8 mouse cellular contexts compared by ENCODE assay signal in genomic region chr9:42263709-42264111, GRCm38 (mm10). TPM values are rescaled to one million over a fixed set of nuclear protein-coding genes. Genes with fewer than 3 reads are reported as not detected.
A peak's percentile ranks its signal among the peaks of the same experiment; 100 is the strongest.
DNase-seq lines count a peak whose midpoint lies in the region; ATAC-seq and TF ChIP-seq lines count a peak whose summit lies in the region.

No protein-coding gene starts in this region.

- no peak for TF ChIP-seq CTCF in C2C12 (IDR thresholded peaks at IDR 0.05; ENCODE audit: control insufficient read depth, insufficient read depth, insufficient read length)

- H3K27ac ChIP-seq in limb, embryonic 14.5 days (replicated peaks; ENCODE audit: low read depth, low read length): peak overlapping the region; percentile 58; the same call in 1 of the 2 replicates

- H3ac ChIP-seq in C2C12 (ENCODE audit: control insufficient read depth, insufficient read length, low read depth): peak overlapping the region; percentile 70

- peaks cover 4% of the 10 kb centered on the region for H3K27me3 ChIP-seq in C2C12 (ENCODE audit: control insufficient read depth, insufficient read depth, insufficient read length)
- H3K27me3 ChIP-seq in limb, embryonic 14.5 days (ENCODE audit: control insufficient read depth, insufficient read depth, low read length): no peaks in the 10 kb centered on the region

- peaks cover 13% of the 10 kb centered on the region for H3K79me3 ChIP-seq in C2C12 (ENCODE audit: low read depth)

- DNase-seq in heart, adult 8-10 months (ENCODE audit: low spot score): peak; percentile 15
- DNase-seq in heart, adult 11 months: no peak
- DNase-seq in ZHBTc4 (ENCODE audit: low read depth, low spot score): peak; percentile 34
- DNase-seq in limb, embryonic 14.5 days (ENCODE audit: low spot score): peak; percentile 26
- DNase-seq in naive thymus-derived CD4-positive, alpha-beta T cell, adult 2 months (ENCODE audit: low read depth): peak; percentile 57
- DNase-seq in ovary, adult 18-20 months (ENCODE audit: low spot score): no peak

- peak; percentile 6; the same call in 1 of the 2 replicates for ATAC-seq in granulocyte monocyte progenitor cell, adult 5-6 weeks (replicated peaks; ENCODE audit: poor library complexity, severe bottlenecking)
- ATAC-seq in limb, embryonic 14.5 days (ENCODE audit: low FRiP score, low read depth): peak; percentile 17

- H3K4me1 ChIP-seq in limb, embryonic 14.5 days (ENCODE audit: control insufficient read depth, insufficient read depth, low read length): peaks cover 17% of the 10 kb centered on the region

- peak overlapping the region; percentile 67 for H3K4me2 ChIP-seq in limb, embryonic 14.5 days (replicated peaks; ENCODE audit: low read depth, low read length, severe bottlenecking)

- peaks cover 31% of the 10 kb centered on the region for H3K79me2 ChIP-seq in C2C12 (ENCODE audit: control insufficient read depth, insufficient read depth)

- no peaks in the 10 kb centered on the region for H3K9me3 ChIP-seq in limb, embryonic 14.5 days (ENCODE audit: control insufficient read depth, low read length)

- H3K36me3 ChIP-seq in C2C12 (ENCODE audit: control insufficient read depth, insufficient read depth): no peaks in the 10 kb centered on the region
- H3K36me3 ChIP-seq in limb, embryonic 14.5 days (ENCODE audit: control insufficient read depth, insufficient read depth, low read length): peaks cover 14% of the 10 kb centered on the region

- TF ChIP-seq POLR2A in limb, embryonic 14.5 days (IDR thresholded peaks at IDR 0.05; ENCODE audit: borderline replicate concordance, extremely low read depth, insufficient read depth, insufficient read length): no peak

- WGBS in limb, embryonic 14.5 days: 0% methylated on average over 12 of the region's 18 CpGs

- peak overlapping the region; percentile 83 for H3K9ac ChIP-seq in limb, embryonic 14.5 days (ENCODE audit: low read depth, low read length, severe bottlenecking)

- peak overlapping the region; percentile 52 for H3K4me3 ChIP-seq in C2C12 (ENCODE audit: insufficient read depth, poor library complexity, severe bottlenecking)
- H3K4me3 ChIP-seq in limb, embryonic 14.5 days (replicated peaks; ENCODE audit: low read length): peak overlapping the region; percentile 79

TF ChIP-seq in C2C12, 6 proteins besides CTCF, POLR2A, EP300 and RAD21:
- TF ChIP-seq MYOG (IDR thresholded peaks at IDR 0.05; ENCODE audit: control insufficient read depth, extremely low read depth, insufficient read length) (no peak), USF1 (IDR thresholded peaks at IDR 0.05; ENCODE audit: low read depth) (no peak), CEBPB (IDR thresholded peaks at IDR 0.05; ENCODE audit: low read depth) (no peak), FOSL1 (IDR thresholded peaks at IDR 0.05; ENCODE audit: insufficient read depth, low read length, poor library complexity, severe bottlenecking) (no peak), MAX (IDR thresholded peaks at IDR 0.05) (no peak), MYOD1 (IDR thresholded peaks at IDR 0.05; ENCODE audit: control insufficient read depth, insufficient read length, low read depth) (no peak)

RNA-seq across cellular contexts. Expression of gene Sc5d, which starts 0.3 kb away (rescaled TPM):
- total RNA-seq in heart, adult 8-10 months (2022): 10 to 100 TPM; 16.9 to 20.1 (median 19.2) TPM
- polyA plus RNA-seq in C2C12 (2012; fragmentation: generic; extraction: Trizol): 17.1 TPM
- 12.3 and 14.4 TPM in 2 replicates for total RNA-seq in granulocyte monocyte progenitor cell, adult 5-6 weeks (2014; fragmentation: Nextera tagmentation)
- 20.1 and 29.9 TPM in 2 replicates for total RNA-seq in granulocyte monocyte progenitor cell, adult 5-6 weeks (2017)
- polyA plus RNA-seq in limb, embryonic 14.5 days (2012; rRNA removed): 38.3 and 51.0 TPM in 2 replicates
- polyA plus RNA-seq in limb, embryonic 14.5 days (2014; fragmentation: Nextera tagmentation; extraction: Ambion mirVana): 41.2 and 46.4 TPM in 2 replicates

Comparison
In these comparisons a context has a peak if more than half of its experiments do, and no peak if none do; other contexts are left out.
1. DNase-seq: peak in heart, adult 8-10 months (single experiment), ZHBTc4 (single experiment), limb, embryonic 14.5 days (single experiment) and naive thymus-derived CD4-positive, alpha-beta T cell, adult 2 months (single experiment); none in heart, adult 11 months (single experiment) and ovary, adult 18-20 months (single experiment).